Mouse (Mus musculus): ENCODE results near the gene Vav2.

DNA sequence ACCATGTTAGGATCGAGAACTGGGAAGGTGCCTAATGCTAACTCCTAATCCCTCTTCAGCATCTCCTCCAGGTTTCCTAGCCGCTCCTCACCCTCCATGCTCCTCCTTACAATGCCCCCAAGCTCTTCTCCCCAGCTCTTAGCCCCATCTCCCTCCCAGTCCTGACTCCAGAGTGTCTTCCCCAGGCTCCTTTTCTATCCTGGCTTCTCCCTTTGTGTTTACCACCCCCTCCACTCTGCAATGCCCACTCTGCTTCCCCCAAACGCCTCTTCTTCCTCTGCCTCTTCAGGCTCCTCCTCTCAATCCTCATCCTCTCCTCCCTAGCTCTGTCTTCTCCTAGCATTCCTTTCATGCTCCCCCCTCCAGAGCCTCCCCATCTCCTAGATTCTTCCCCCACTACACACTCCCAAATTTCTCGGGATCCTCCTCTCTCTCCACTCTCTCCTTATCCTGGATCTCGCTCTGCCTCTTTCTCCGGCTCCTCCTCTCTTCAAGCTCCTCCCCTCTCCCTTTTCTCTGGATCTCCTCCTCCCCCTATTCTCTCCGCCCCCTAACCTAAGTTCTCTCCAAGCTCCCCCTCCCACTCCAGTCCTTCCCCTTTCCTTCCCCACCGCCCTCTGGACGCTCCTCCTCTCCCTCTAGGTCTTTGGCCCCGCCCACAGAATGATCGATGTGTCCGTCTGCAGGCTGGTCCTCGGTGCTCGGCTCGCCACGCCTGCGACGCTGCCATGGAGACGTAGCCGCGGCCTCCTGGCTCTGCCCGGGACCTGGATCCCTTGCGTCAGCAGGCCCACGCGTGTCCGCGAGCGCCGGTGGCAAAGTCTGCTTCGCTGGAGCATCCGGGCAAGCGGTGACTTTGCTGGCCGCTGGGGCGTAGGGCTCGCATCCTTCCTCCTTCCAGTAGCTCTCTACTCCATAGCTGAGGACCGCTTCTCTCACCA lies 15.2 kb upstream of the Vav2 start, which contains the start of gene Brd3os:
- TF ChIP-seq CTCF (IDR thresholded peaks at IDR 0.05; ENCODE audit: control insufficient read depth, insufficient read depth, insufficient read length) (no peak), USF1 (IDR thresholded peaks at IDR 0.05; ENCODE audit: low read depth) (no peak)
